Mouse (Mus musculus): ENCODE results near the gene Gde1. TPM values are rescaled to one million over a fixed set of nuclear protein-coding genes. Genes with fewer than 3 reads are reported as not detected.

Gde1 gene
- total and polyA plus RNA-seq, 2 experiments from 2014 or later = 73.2 to 164 TPM

DNA sequence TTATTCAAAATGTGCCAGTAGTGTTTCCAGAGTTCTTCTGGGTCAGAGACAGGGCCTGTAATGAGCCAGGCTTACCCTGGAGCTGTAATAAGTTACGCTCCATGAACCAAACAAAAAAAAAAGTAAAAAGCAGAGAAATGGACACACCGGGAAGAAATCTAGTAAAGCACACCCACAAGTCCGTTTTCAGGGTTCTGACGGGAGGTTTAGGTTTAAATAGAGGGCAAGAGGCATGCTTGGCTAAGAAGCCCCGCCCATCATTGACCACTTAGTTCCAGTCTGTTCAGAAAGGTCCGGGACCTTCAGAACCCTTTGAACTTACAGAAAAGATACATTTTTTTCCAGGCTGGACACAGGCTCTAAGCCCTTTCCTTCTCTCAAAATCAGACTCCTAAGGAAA lies 473 bp upstream of the Gde1 start:
- no peak for DNase-seq (ENCODE audit: low spot score)

DNA sequence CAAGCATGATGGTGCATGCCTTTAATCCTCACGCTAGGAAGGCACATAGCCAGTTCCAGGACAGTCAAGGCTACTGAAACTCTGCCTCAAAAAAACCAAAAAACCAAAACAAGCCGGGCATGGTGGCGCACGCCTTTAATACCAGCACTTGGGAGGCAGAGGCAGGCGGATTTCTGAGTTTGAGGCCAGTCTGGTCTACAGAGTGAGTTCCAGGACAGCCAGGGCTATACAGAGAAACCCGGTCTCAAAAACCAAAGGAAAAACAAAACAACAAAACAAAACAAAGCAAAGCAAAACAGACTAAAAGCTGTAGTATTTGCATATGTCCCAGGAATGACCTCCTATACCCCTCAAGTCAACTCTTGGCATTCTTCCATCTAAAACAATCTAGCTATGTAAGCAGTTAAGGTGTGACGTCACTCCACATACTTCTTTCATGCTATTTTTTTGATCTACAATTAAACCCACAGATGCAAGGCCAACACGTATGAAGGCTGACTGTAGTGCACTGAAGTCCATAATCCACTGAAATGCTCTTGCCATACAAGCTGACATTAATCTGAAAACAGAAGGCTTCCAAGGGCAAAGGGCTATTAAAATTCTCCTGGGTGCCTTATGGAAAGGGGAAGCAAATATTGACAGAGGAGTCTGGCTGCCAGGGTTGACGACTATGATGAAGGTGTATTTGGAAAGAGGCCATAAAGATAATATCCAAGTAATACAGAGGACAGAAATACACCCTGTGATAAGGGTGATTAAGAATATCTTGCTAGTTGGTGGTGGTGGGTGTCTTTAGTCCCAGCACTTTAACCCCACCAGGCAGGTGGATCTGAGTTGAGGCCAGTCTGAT lies 1.4 kb downstream of the Gde1 start:
- DNase-seq (ENCODE audit: low spot score) (no peak), ATAC-seq (ENCODE audit: insufficient read depth, low read depth) (no peak)
- peak overlapping the region; percentile 87 for H3K4me3 ChIP-seq (ENCODE audit: low read depth, low read length)
- H3K27me3 ChIP-seq (ENCODE audit: control insufficient read depth, insufficient read depth, low read length) = no peaks in the 10 kb centered on the region
- no peak overlapping the region; the same call in 1 of the 2 replicates for H3K9ac ChIP-seq (replicated peaks; ENCODE audit: low read depth, low read length)
- H3K4me1 ChIP-seq (ENCODE audit: control insufficient read depth, insufficient read depth) = peaks cover 15% of the 10 kb centered on the region
- no peak overlapping the region for H3K27ac ChIP-seq (ENCODE audit: low read depth)
- 69% methylated on average over 9 of the region's 9 CpGs for WGBS
- peak overlapping the region; percentile 97 for H3K4me2 ChIP-seq (ENCODE audit: low read depth, low read length)
- H3K36me3 ChIP-seq (replicated peaks; ENCODE audit: control insufficient read depth, insufficient read depth, low read length) = peaks cover 5% of the 10 kb centered on the region; the same call in 1 of the 2 replicates
- TF ChIP-seq EP300 (IDR thresholded peaks at IDR 0.05; ENCODE audit: low read depth) = no peak
- no peak for TF ChIP-seq CTCF (IDR thresholded peaks at IDR 0.05; ENCODE audit: low read depth)
- H3K9me3 ChIP-seq (replicated peaks; ENCODE audit: control insufficient read depth, low read length) = no peaks in the 10 kb centered on the region

More for the DNA sequence above, 473 bp upstream of the Gde1 start:
- H3K9ac ChIP-seq (replicated peaks; ENCODE audit: low read depth, low read length) = no peak overlapping the region
- H3K36me3 ChIP-seq (replicated peaks; ENCODE audit: control insufficient read depth, insufficient read depth, low read length) = no peaks in the 10 kb centered on the region
- peak overlapping the region; percentile 97 for H3K4me2 ChIP-seq (ENCODE audit: low read depth, low read length)
- no peaks in the 10 kb centered on the region for H3K27me3 ChIP-seq (ENCODE audit: control insufficient read depth, insufficient read depth, low read length)
- H3K27ac ChIP-seq (ENCODE audit: low read depth) = peak overlapping the region; percentile 84
- H3K9me3 ChIP-seq (replicated peaks; ENCODE audit: control insufficient read depth, low read length) = no peaks in the 10 kb centered on the region
- peaks cover 15% of the 10 kb centered on the region for H3K4me1 ChIP-seq (ENCODE audit: control insufficient read depth, insufficient read depth)
- WGBS = 55% methylated on average over 6 of the region's 6 CpGs
- peak overlapping the region; percentile 87; the same call in 1 of the 2 replicates for H3K4me3 ChIP-seq (ENCODE audit: low read depth, low read length)
- ATAC-seq (ENCODE audit: insufficient read depth, low read depth) = no peak
- TF ChIP-seq EP300 (IDR thresholded peaks at IDR 0.05; ENCODE audit: low read depth) = no peak
- TF ChIP-seq CTCF (IDR thresholded peaks at IDR 0.05; ENCODE audit: low read depth) = no peak

DNA sequence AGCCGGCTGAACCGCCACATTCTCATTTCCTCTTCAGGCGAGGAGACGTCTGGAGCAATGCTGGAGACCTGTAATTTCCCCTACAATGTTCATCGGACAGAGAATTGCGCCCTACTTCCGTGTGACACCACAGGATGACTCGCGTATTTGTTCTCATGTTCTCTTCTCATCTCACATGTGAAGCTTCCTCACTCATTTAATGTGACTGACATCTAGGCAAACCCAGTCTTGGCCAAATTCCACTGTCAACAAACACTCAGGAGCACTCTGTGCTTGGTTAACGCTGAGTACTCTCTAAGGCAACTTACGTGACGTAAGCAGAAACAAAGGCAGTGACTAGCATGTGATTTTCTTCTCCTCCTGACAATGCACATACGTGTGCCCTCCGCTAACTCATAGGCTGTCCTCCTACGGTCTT lies 2.4 kb downstream of the Gde1 start:
- Histone ChIP-seq H3K9me3 (replicated peaks; ENCODE audit: control insufficient read depth, low read length) (no peaks in the 10 kb centered on the region), H3K9ac (replicated peaks; ENCODE audit: low read depth, low read length) (no peak overlapping the region), H3K4me3 (ENCODE audit: low read depth, low read length) (no peak overlapping the region), H3K27me3 (ENCODE audit: control insufficient read depth, insufficient read depth, low read length) (no peaks in the 10 kb centered on the region), H3K4me2 (ENCODE audit: low read depth, low read length) (no peak overlapping the region), H3K27ac (ENCODE audit: low read depth) (no peak overlapping the region), H3K4me1 (ENCODE audit: control insufficient read depth, insufficient read depth) (peaks cover 15% of the 10 kb centered on the region), H3K36me3 (replicated peaks; ENCODE audit: control insufficient read depth, insufficient read depth, low read length) (peaks cover 14% of the 10 kb centered on the region)
- no peak for DNase-seq (ENCODE audit: low spot score)
- no peak for TF ChIP-seq EP300 (IDR thresholded peaks at IDR 0.05; ENCODE audit: low read depth)
- TF ChIP-seq CTCF (IDR thresholded peaks at IDR 0.05; ENCODE audit: low read depth) = no peak
- WGBS = 77% methylated on average over 15 of the region's 15 CpGs
- ATAC-seq (ENCODE audit: insufficient read depth, low read depth) = no peak

DNA sequence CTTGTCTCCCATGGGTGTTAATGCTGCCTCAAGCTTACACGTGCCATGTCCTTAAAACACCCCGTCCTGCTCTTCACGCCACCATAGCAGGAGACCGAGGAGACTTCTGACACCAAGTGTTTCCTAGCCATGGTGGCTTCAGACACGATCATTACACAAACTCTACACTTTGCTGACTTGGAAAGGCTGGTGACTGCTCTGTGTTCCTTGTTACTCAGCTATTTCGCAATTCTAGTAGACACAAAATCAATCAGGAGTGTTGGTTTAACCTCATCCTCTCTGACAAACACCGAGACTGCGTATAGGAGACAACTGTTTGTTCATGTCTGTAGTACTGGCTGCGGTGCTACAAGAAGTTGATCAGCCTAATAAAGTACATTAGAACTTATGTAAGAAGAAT lies 6.7 kb downstream of the Gde1 start:
- H3K27me3 ChIP-seq (ENCODE audit: control insufficient read depth, insufficient read depth, low read length) = no peaks in the 10 kb centered on the region
- no peak for TF ChIP-seq CTCF (IDR thresholded peaks at IDR 0.05; ENCODE audit: low read depth)
- no peak for TF ChIP-seq EP300 (IDR thresholded peaks at IDR 0.05; ENCODE audit: low read depth)
- H3K4me1 ChIP-seq (ENCODE audit: control insufficient read depth, insufficient read depth) = peaks cover under 1% of the 10 kb centered on the region; the same call in 1 of the 2 replicates
- DNase-seq (ENCODE audit: low spot score) (no peak), ATAC-seq (ENCODE audit: insufficient read depth, low read depth) (no peak)
- H3K36me3 ChIP-seq (replicated peaks; ENCODE audit: control insufficient read depth, insufficient read depth, low read length) = peaks cover 50% of the 10 kb centered on the region
- H3K9me3 ChIP-seq (replicated peaks; ENCODE audit: control insufficient read depth, low read length) = no peaks in the 10 kb centered on the region
- no peak overlapping the region for H3K4me3 ChIP-seq (ENCODE audit: low read depth, low read length)
- 91% methylated on average over 9 of the region's 9 CpGs for WGBS
- H3K4me2 ChIP-seq (ENCODE audit: low read depth, low read length) = no peak overlapping the region
- H3K27ac ChIP-seq (ENCODE audit: low read depth) = no peak overlapping the region
- no peak overlapping the region for H3K9ac ChIP-seq (replicated peaks; ENCODE audit: low read depth, low read length)

DNA sequence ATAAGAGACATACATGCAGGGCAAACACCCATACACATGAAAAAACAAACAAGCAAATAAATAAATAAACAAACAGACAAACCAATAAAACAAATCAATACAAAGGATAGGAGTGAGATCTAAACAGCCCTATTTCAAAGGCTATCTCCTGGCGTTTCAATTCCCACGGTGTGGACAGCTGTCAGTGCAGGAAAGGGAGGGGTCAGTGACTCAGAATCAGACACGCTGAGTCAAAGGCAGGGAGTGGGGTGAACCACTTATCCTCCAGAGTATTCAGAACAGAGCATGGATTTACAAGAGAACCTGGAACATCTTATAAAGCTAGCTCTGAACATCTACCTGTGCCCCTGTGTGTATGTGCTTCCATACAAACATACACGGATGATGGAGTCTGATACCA lies 8.4 kb downstream of the Gde1 start:
- no peaks in the 10 kb centered on the region for H3K27me3 ChIP-seq (ENCODE audit: control insufficient read depth, insufficient read depth, low read length)
- H3K4me1 ChIP-seq (ENCODE audit: control insufficient read depth, insufficient read depth) = no peaks in the 10 kb centered on the region
- no peak for ATAC-seq (ENCODE audit: insufficient read depth, low read depth)
- H3K9ac ChIP-seq (replicated peaks; ENCODE audit: low read depth, low read length) = no peak overlapping the region
- WGBS = 61% methylated on average over 4 of the region's 4 CpGs
- DNase-seq (ENCODE audit: low spot score) = no peak
- TF ChIP-seq EP300 (IDR thresholded peaks at IDR 0.05; ENCODE audit: low read depth) (no peak), CTCF (IDR thresholded peaks at IDR 0.05; ENCODE audit: low read depth) (no peak)
- H3K9me3 ChIP-seq (replicated peaks; ENCODE audit: control insufficient read depth, low read length) = no peaks in the 10 kb centered on the region
- no peak overlapping the region for H3K4me3 ChIP-seq (ENCODE audit: low read depth, low read length)
- peaks cover 63% of the 10 kb centered on the region for H3K36me3 ChIP-seq (replicated peaks; ENCODE audit: control insufficient read depth, insufficient read depth, low read length)
- H3K4me2 ChIP-seq (ENCODE audit: low read depth, low read length) = no peak overlapping the region
- H3K27ac ChIP-seq (ENCODE audit: low read depth) = no peak overlapping the region

Measured in heart, postnatal 0 days (tissue).